Mouse (Mus musculus): ENCODE results near the gene Mettl26.

Gene Mettl26

GRCm38 (mm10) chr17:25874721-25875170 is at the start of gene Mettl26:
TSS of gene Mettl26 (plus strand) at chr17:25875074.
- DNase-seq: peak; percentile 88 to 95

- no peak for DNase-seq
Observed at GRCm38 (mm10) chr17:25825311-25825710, 49.6 kb upstream of the Mettl26 start.

GRCm38 (mm10) chr17:25825984-25826570 is 48.8 kb upstream of the Mettl26 start:
- no peak for DNase-seq

- no peak for DNase-seq
Observed at GRCm38 (mm10) chr17:25827011-25827410, 47.9 kb upstream of the Mettl26 start.

GRCm38 (mm10) chr17:25827546-25828222 is 47.2 kb upstream of the Mettl26 start:
- DNase-seq: peak in 1 of 2 experiments; percentile 11

- no peak for DNase-seq
Observed at GRCm38 (mm10) chr17:25828223-25828594, 46.7 kb upstream of the Mettl26 start.

GRCm38 (mm10) chr17:25828712-25829557 is 45.9 kb upstream of the Mettl26 start, which contains the start of gene Jmjd8:
TSS of gene Jmjd8 (plus strand) at chr17:25828867.
- DNase-seq: peak; percentile 77 to 85

GRCm38 (mm10) chr17:25829558-25830017 is 45.3 kb upstream of the Mettl26 start:
- DNase-seq: peak in 1 of 2 experiments; percentile 15

- peak in 1 of 2 experiments; percentile 10 for DNase-seq
Observed at GRCm38 (mm10) chr17:25830200-25830753, 44.6 kb upstream of the Mettl26 start.

- peak in 1 of 2 experiments; percentile 17 for DNase-seq
Observed at GRCm38 (mm10) chr17:25830806-25831431, 44.0 kb upstream of the Mettl26 start.

- DNase-seq: peak; percentile 41 to 49
Observed at GRCm38 (mm10) chr17:25831451-25832281, 43.2 kb upstream of the Mettl26 start.

GRCm38 (mm10) chr17:25832436-25833290 is 42.2 kb upstream of the Mettl26 start:
- DNase-seq: peak; percentile 100

- DNase-seq: peak; percentile 97 to 98
Observed at GRCm38 (mm10) chr17:25833291-25833663, 41.6 kb upstream of the Mettl26 start, which contains the start of gene Stub1. TSS of gene Stub1 (minus strand) at chr17:25833404.

- peak; percentile 80 to 88 for DNase-seq
Observed at GRCm38 (mm10) chr17:25833961-25834594, 40.8 kb upstream of the Mettl26 start.

- DNase-seq: no peak
Observed at GRCm38 (mm10) chr17:25834595-25835222, 40.2 kb upstream of the Mettl26 start.

- no peak for DNase-seq
Observed at GRCm38 (mm10) chr17:25835301-25835700, 39.6 kb upstream of the Mettl26 start.

GRCm38 (mm10) chr17:25835816-25836215 is 39.1 kb upstream of the Mettl26 start:
- no peak for DNase-seq

- peak in 1 of 2 experiments; percentile 52 for DNase-seq
Observed at GRCm38 (mm10) chr17:25836397-25837075, 38.3 kb upstream of the Mettl26 start.

GRCm38 (mm10) chr17:25837076-25837410 is 37.8 kb upstream of the Mettl26 start, which contains the start of gene Rhbdl1:
TSS of gene Rhbdl1 (minus strand) at chr17:25837295.
- DNase-seq: peak; percentile 65 to 72

Measured in kidney, adult 8-10 months (tissue).